8 mouse cellular contexts compared by ENCODE assay signal in the genomic region with DNA sequence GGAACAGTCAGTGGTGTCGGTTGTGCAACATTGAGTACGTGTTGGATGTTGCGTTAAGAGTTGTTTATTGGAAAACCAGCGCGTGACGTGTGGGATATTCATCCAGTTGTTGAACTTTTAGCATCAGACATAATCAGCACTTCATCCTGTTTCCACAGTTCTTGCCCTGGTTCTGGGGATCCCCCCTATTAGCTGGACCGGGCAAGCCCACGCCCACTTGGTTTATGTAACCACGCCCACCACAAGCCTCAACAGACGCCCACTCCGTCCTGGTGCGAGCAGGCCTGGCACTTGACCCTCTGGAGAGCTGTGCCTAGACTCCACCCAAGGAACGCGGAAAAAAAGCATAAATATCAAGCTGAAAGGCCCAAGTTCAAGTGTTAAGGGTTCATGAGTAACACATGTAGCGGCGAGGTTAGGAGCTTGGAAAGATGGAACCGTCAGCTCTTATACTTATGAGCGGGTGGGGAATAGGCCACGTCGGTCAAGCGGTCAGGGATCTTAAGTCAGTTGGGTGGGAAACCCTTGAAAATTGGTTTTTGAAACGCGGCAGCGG. TPM values are rescaled to one million over a fixed set of nuclear protein-coding genes. Genes with fewer than 3 reads are reported as not detected.
DNase-seq lines count a peak whose midpoint lies in the region; ATAC-seq and TF ChIP-seq lines count a peak whose summit lies in the region.

No protein-coding gene starts in this region.

- WGBS in embryonic facial prominence, embryonic 13.5 days = 13% methylated on average over 24 of the region's 24 CpGs
- WGBS in heart, embryonic 13.5 days = 13% methylated on average over 24 of the region's 24 CpGs
- 12% methylated on average over 24 of the region's 24 CpGs for WGBS in kidney, postnatal 0 days

- H3K4me2 ChIP-seq in embryonic facial prominence, embryonic 13.5 days = peak overlapping the region; percentile 96
- peak overlapping the region; percentile 87 for H3K4me2 ChIP-seq in heart, embryonic 13.5 days
- H3K4me2 ChIP-seq in kidney, postnatal 0 days (ENCODE audit: low read length) = peak overlapping the region; percentile 85

- peaks cover 27% of the 10 kb centered on the region for H3K4me1 ChIP-seq in embryonic facial prominence, embryonic 13.5 days
- H3K4me1 ChIP-seq in heart, embryonic 13.5 days = peaks cover 39% of the 10 kb centered on the region
- 0 out of 2 replicates have a peak, but pooled peaks cover 11% of the 10 kb centered on the region for H3K4me1 ChIP-seq in kidney, postnatal 0 days (replicated peaks; ENCODE audit: insufficient read depth, low read length)

- H3K4me3 ChIP-seq in embryonic facial prominence, embryonic 13.5 days = peak overlapping the region; percentile 81
- peak overlapping the region; percentile 74 for H3K4me3 ChIP-seq in heart, embryonic 13.5 days
- H3K4me3 ChIP-seq in kidney, postnatal 0 days (replicated peaks; ENCODE audit: low read depth, low read length) = peak overlapping the region; percentile 73

- H3K27ac ChIP-seq in embryonic facial prominence, embryonic 13.5 days = peak overlapping the region; percentile 92
- peak overlapping the region; percentile 95 for H3K27ac ChIP-seq in heart, embryonic 13.5 days (replicated peaks)
- H3K27ac ChIP-seq in kidney, postnatal 0 days = peak overlapping the region; percentile 87

- peak overlapping the region; percentile 93 for H3K9ac ChIP-seq in embryonic facial prominence, embryonic 13.5 days
- H3K9ac ChIP-seq in heart, embryonic 13.5 days = peak overlapping the region; percentile 93
- peak overlapping the region; percentile 50 for H3K9ac ChIP-seq in kidney, postnatal 0 days (ENCODE audit: low read depth, low read length)

- DNase-seq in B cell, adult 2 months = peak; percentile 45 to 48
- peak; percentile 80 for DNase-seq in adrenal gland, adult 2 months
- DNase-seq in kidney, postnatal 0 days (ENCODE audit: low spot score) = peak; percentile 78
- DNase-seq in lung, postnatal 25 days (ENCODE audit: low spot score) = peak; percentile 89
- peak; percentile 64 for DNase-seq in retina, embryonic 14.5 days (ENCODE audit: low spot score)

- TF ChIP-seq CTCF in kidney, postnatal 0 days (IDR thresholded peaks at IDR 0.05; ENCODE audit: low read depth) = no peak

- ATAC-seq in embryonic facial prominence, embryonic 13.5 days (ENCODE audit: insufficient number of reproducible peaks, insufficient read depth, low FRiP score, low TSS enrichment, low read depth) = no peak
- ATAC-seq in heart, embryonic 13.5 days (ENCODE audit: extremely low read depth, insufficient number of reproducible peaks, low FRiP score, low TSS enrichment) = no peak
- peak; percentile 29; the same call in 1 of the 2 replicates for ATAC-seq in kidney, postnatal 0 days (replicated peaks; ENCODE audit: low FRiP score, low read depth)
- ATAC-seq in inflammation-experienced regulatory T-cells, adult 6 months = no peak

- H3K27me3 ChIP-seq in embryonic facial prominence, embryonic 13.5 days = no peaks in the 10 kb centered on the region
- H3K27me3 ChIP-seq in heart, embryonic 13.5 days (replicated peaks) = no peaks in the 10 kb centered on the region
- H3K27me3 ChIP-seq in kidney, postnatal 0 days (ENCODE audit: insufficient read depth, low read length) = no peaks in the 10 kb centered on the region

- peaks cover 45% of the 10 kb centered on the region for H3K36me3 ChIP-seq in embryonic facial prominence, embryonic 13.5 days
- peaks cover 45% of the 10 kb centered on the region for H3K36me3 ChIP-seq in heart, embryonic 13.5 days
- peaks cover 19% of the 10 kb centered on the region; the same call in 1 of the 2 replicates for H3K36me3 ChIP-seq in kidney, postnatal 0 days (ENCODE audit: insufficient read depth, low read length)

- no peaks in the 10 kb centered on the region for H3K9me3 ChIP-seq in embryonic facial prominence, embryonic 13.5 days
- H3K9me3 ChIP-seq in heart, embryonic 13.5 days = no peaks in the 10 kb centered on the region
- H3K9me3 ChIP-seq in kidney, postnatal 0 days (replicated peaks; ENCODE audit: low read length) = no peaks in the 10 kb centered on the region

RNA-seq across cellular contexts. Expression of gene Ell, which starts 1.2 kb away (rescaled TPM):
- 10 to 100 TPM; 26.1 to 29.6 TPM for total RNA-seq in adrenal gland, adult 2 months (2021)
- 31.1 and 36.1 TPM in 2 replicates for polyA plus RNA-seq in adrenal gland, adult 2 months (2012; rRNA removed)
- polyA plus RNA-seq in embryonic facial prominence, embryonic 13.5 days (2015; fragmentation: Nextera tagmentation; extraction: Ambion mirVana) = 20.6 and 21.3 TPM in 2 replicates
- 11.6 and 12.5 TPM in 2 replicates for polyA plus RNA-seq in heart, embryonic 13.5 days (2015; fragmentation: Nextera tagmentation; extraction: Ambion mirVana)
- 14.9 and 17.1 TPM in 2 replicates for polyA plus RNA-seq in kidney, postnatal 0 days (2015; fragmentation: Nextera tagmentation; extraction: Ambion mirVana)
- 10 to 100 TPM; 30.5 to 37.0 (median 35.6) TPM for polyA plus RNA-seq in inflammation-experienced regulatory T-cells, adult 6 months (2017; shearing (Covaris generic))

RNA-seq across cellular contexts. Expression of gene Kxd1, which starts 10.3 kb away (rescaled TPM):
- total RNA-seq in adrenal gland, adult 2 months (2021) = 10 to 100 TPM; 75.9 to 82.8 TPM
- polyA plus RNA-seq in adrenal gland, adult 2 months (2012; rRNA removed) = 83.0 and 87.3 TPM in 2 replicates
- polyA plus RNA-seq in embryonic facial prominence, embryonic 13.5 days (2015; fragmentation: Nextera tagmentation; extraction: Ambion mirVana) = 55.4 and 59.9 TPM in 2 replicates
- polyA plus RNA-seq in heart, embryonic 13.5 days (2015; fragmentation: Nextera tagmentation; extraction: Ambion mirVana) = 65.8 and 71.2 TPM in 2 replicates
- 81.3 and 81.8 TPM in 2 replicates for polyA plus RNA-seq in kidney, postnatal 0 days (2015; fragmentation: Nextera tagmentation; extraction: Ambion mirVana)
- polyA plus RNA-seq in inflammation-experienced regulatory T-cells, adult 6 months (2017; shearing (Covaris generic)) = 100 to 1,000 TPM; 138 to 187 (median 180) TPM

RNA-seq across cellular contexts. Expression of gene Fkbp8, which starts 10.6 kb away (rescaled TPM):
- total RNA-seq in adrenal gland, adult 2 months (2021) = 100 to 1,000 TPM; 269 to 287 TPM
- polyA plus RNA-seq in adrenal gland, adult 2 months (2012; rRNA removed) = 602 and 610 TPM in 2 replicates
- 297 and 306 TPM in 2 replicates for polyA plus RNA-seq in embryonic facial prominence, embryonic 13.5 days (2015; fragmentation: Nextera tagmentation; extraction: Ambion mirVana)
- polyA plus RNA-seq in heart, embryonic 13.5 days (2015; fragmentation: Nextera tagmentation; extraction: Ambion mirVana) = 240 and 251 TPM in 2 replicates
- polyA plus RNA-seq in kidney, postnatal 0 days (2015; fragmentation: Nextera tagmentation; extraction: Ambion mirVana) = 249 and 255 TPM in 2 replicates
- polyA plus RNA-seq in inflammation-experienced regulatory T-cells, adult 6 months (2017; shearing (Covaris generic)) = 100 to 1,000 TPM; 133 to 156 (median 138) TPM

RNA-seq across cellular contexts. Expression of gene Uba52, which starts 27.5 kb away (rescaled TPM):
- total RNA-seq in adrenal gland, adult 2 months (2021) = 1,000 to 10,000 TPM; 1,627 to 1,685 TPM
- polyA plus RNA-seq in adrenal gland, adult 2 months (2012; rRNA removed) = 619 and 1,322 TPM in 2 replicates
- polyA plus RNA-seq in embryonic facial prominence, embryonic 13.5 days (2015; fragmentation: Nextera tagmentation; extraction: Ambion mirVana) = 987 and 1,032 TPM in 2 replicates
- polyA plus RNA-seq in heart, embryonic 13.5 days (2015; fragmentation: Nextera tagmentation; extraction: Ambion mirVana) = 842 and 891 TPM in 2 replicates
- polyA plus RNA-seq in kidney, postnatal 0 days (2015; fragmentation: Nextera tagmentation; extraction: Ambion mirVana) = 1,111 and 1,265 TPM in 2 replicates
- polyA plus RNA-seq in inflammation-experienced regulatory T-cells, adult 6 months (2017; shearing (Covaris generic)) = 1,000 to 10,000 TPM; 2,608 to 4,221 (median 3,776) TPM

RNA-seq across cellular contexts. Expression of gene Rex1bd, which starts 31.6 kb away (rescaled TPM):
- 100 to 1,000 TPM; 148 to 164 TPM for total RNA-seq in adrenal gland, adult 2 months (2021)
- 327 and 373 TPM in 2 replicates for polyA plus RNA-seq in adrenal gland, adult 2 months (2012; rRNA removed)
- polyA plus RNA-seq in embryonic facial prominence, embryonic 13.5 days (2015; fragmentation: Nextera tagmentation; extraction: Ambion mirVana) = 169 and 178 TPM in 2 replicates
- polyA plus RNA-seq in heart, embryonic 13.5 days (2015; fragmentation: Nextera tagmentation; extraction: Ambion mirVana) = 116 and 125 TPM in 2 replicates
- polyA plus RNA-seq in kidney, postnatal 0 days (2015; fragmentation: Nextera tagmentation; extraction: Ambion mirVana) = 140 TPM in 2 replicates
- polyA plus RNA-seq in inflammation-experienced regulatory T-cells, adult 6 months (2017; shearing (Covaris generic)) = 10 to 100 TPM; 67.7 to 85.1 (median 84.4) TPM
